Mouse (Mus musculus) bone marrow, adult 2 months (tissue): ENCODE results near the gene Tmem158.

Experiments used
- CTCF ChIP-seq: fragments of 200-500 bp; IDR thresholded peaks from 2 replicates; pipeline ENCODE4 v1.5.1; 2011; ENCODE audit warnings: low read length, control low read depth; ENCODE audit not compliant: control insufficient read depth, insufficient read depth
- POLR2A ChIP-seq: fragments of 200-500 bp; IDR thresholded peaks from 2 replicates; pipeline ENCODE4 v1.6.1; 2011; ENCODE audit warnings: low read depth, mild to moderate bottlenecking, control low read depth, low read length, borderline replicate concordance; ENCODE audit not compliant: control insufficient read depth

DNA sequence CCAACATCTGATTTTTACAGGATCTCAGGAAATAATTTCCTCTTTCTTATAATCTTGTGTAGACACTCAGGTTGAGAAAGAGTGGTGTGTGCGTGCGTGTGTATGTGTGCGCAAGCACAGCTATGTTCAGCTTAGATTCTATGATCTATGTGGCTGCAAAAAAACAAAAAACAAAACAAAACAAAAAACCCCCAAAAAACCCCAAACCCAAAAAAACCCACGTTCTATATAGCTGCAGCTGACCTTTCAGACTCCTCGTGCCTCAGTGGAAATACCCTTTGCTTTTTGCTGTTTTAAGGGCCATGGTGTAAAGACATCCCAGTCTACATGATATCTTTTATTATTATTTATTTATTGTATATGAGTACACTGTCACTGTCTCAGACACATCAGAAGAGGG lies 19.4 kb downstream of the Tmem158 start:
- no peak for TF ChIP-seq CTCF
- no peak for TF ChIP-seq POLR2A
